Comparison of ENCODE assay signal across 10 mouse cellular contexts in genomic region chr17:10040951-10041359, GRCm38 (mm10).
A peak's percentile ranks its signal among the peaks of the same experiment; 100 is the strongest.
DNase-seq lines count a peak whose midpoint lies in the region; ATAC-seq and TF ChIP-seq lines count a peak whose summit lies in the region.
"Had no signal": no experiment of that assay in that cellular context is flagged by ENCODE, and none has a peak within 500 bp of the region (broad histone marks: within the 10 kb centered on the region; RNA-seq: fewer than 3 reads in every experiment).

No protein-coding gene starts in this region.

- H3K9ac ChIP-seq in lung, embryonic 15.5 days: no peak overlapping the region
- H3K9ac ChIP-seq: neural tube, embryonic 13.5 days had no signal

- H3K4me1 ChIP-seq in bone marrow macrophage, adult 2 months (ENCODE audit: control insufficient read depth, insufficient read depth, low read length): peaks cover 19% of the 10 kb centered on the region
- peaks cover 15% of the 10 kb centered on the region for H3K4me1 ChIP-seq in lung, embryonic 15.5 days

- no peak for TF ChIP-seq CTCF in bone marrow macrophage, adult 2 months (IDR thresholded peaks at IDR 0.05; ENCODE audit: low read depth, low read length)

- no peak overlapping the region for H3K4me3 ChIP-seq in bone marrow macrophage, adult 2 months (ENCODE audit: insufficient read depth, low read length)
- H3K4me3 ChIP-seq in lung, embryonic 15.5 days: no peak overlapping the region
- H3K4me3 ChIP-seq: neural tube, embryonic 13.5 days had no signal

- no peak for TF ChIP-seq POLR2A in bone marrow macrophage, adult 2 months (IDR thresholded peaks at IDR 0.05; ENCODE audit: borderline replicate concordance, low read depth, low read length)

- peak overlapping the region; percentile 76 for H3K27ac ChIP-seq in bone marrow macrophage, adult 2 months (ENCODE audit: insufficient read depth, low read depth, low read length)
- 0 out of 2 replicates have a peak overlapping the region, but pooled peaks have one; percentile 4 for H3K27ac ChIP-seq in lung, embryonic 15.5 days
- H3K27ac ChIP-seq: neural tube, embryonic 13.5 days had no signal

- 25% methylated on average over 4 of the region's 4 CpGs for WGBS in lung, embryonic 15.5 days

- H3K36me3 ChIP-seq in lung, embryonic 15.5 days: no peaks in the 10 kb centered on the region
- H3K36me3 ChIP-seq: neural tube, embryonic 13.5 days had no signal

- intact Hi-C loops in heart, postnatal 10 days (cut with DNase I): loop anchor here (1.0 to 2.0 kb wide), 2 partner anchors 53 to 284 kb away; no protein-coding TSS in a partner anchor

- H3K9me3 ChIP-seq in lung, embryonic 15.5 days: no peaks in the 10 kb centered on the region
- H3K9me3 ChIP-seq: neural tube, embryonic 13.5 days had no signal

- peak; percentile 44; the same call in 1 of the 2 replicates for ATAC-seq in lung, embryonic 15.5 days (ENCODE audit: borderline replicate concordance, extremely low read depth, low FRiP score, low TSS enrichment)
- no peak for ATAC-seq in cerebellum, adult (ENCODE audit: insufficient number of reproducible peaks, low FRiP score, low TSS enrichment)
- ATAC-seq: Patski had no signal

- peak; percentile 17 for DNase-seq in adrenal gland, postnatal 10 days
- DNase-seq in heart, postnatal 10 days: peak; percentile 59 to 60
- no peak for DNase-seq in left cerebral cortex, adult 9 months (ENCODE audit: low spot score in 2 of 2)
- no peak for DNase-seq in ovary, adult 18-20 months (ENCODE audit: low spot score)
- DNase-seq: cerebellum, postnatal 36 days had no signal

- H3K27me3 ChIP-seq in lung, embryonic 15.5 days: no peaks in the 10 kb centered on the region
- H3K27me3 ChIP-seq: neural tube, embryonic 13.5 days; Patski had no signal

- no peak overlapping the region for H3K4me2 ChIP-seq in lung, embryonic 15.5 days
- H3K4me2 ChIP-seq: neural tube, embryonic 13.5 days had no signal

Comparison
In these comparisons a context has a peak if more than half of its experiments do, and no peak if none do; other contexts are left out.
1. DNase-seq: peak in adrenal gland, postnatal 10 days (single experiment) and heart, postnatal 10 days (2 of 2); none in left cerebral cortex, adult 9 months (0 of 2) and ovary, adult 18-20 months (single experiment).